Mouse (Mus musculus): ENCODE data around the gene Olfr684. TPM values are rescaled to one million over a fixed set of nuclear protein-coding genes. Genes with fewer than 3 reads are reported as not detected.

The Olfr684 gene
- total RNA-seq (2021) = not detected
- not detected in 2 replicates for polyA plus RNA-seq (2012; rRNA removed)
- long read RNA-seq = 0 reads

- DNase-seq = no peak
Measured at GRCm38 (mm10) chr7:105163553-105163952, at the start of gene Olfr684. TSS of gene Olfr684 (minus strand) at chr7:105163653.

- no peak for DNase-seq
Measured at GRCm38 (mm10) chr7:105207385-105207784, 43.9 kb upstream of the Olfr684 start, which contains the start of gene Olfr686. TSS of gene Olfr686 (minus strand) at chr7:105207485.

GRCm38 (mm10) chr7:105185912-105186311 lies 22.5 kb upstream of the Olfr684 start, which contains the start of gene Olfr685:
TSS of gene Olfr685 (minus strand) at chr7:105186012.
- DNase-seq = no peak

GRCm38 (mm10) chr7:105170773-105171172 lies 7.3 kb upstream of the Olfr684 start:
- no peak for DNase-seq

- no peak for DNase-seq
Measured at GRCm38 (mm10) chr7:105146912-105147311, 16.5 kb downstream of the Olfr684 start, which contains the start of gene Olfr683. TSS of gene Olfr683 (minus strand) at chr7:105147012.

- no peak for DNase-seq
Measured at GRCm38 (mm10) chr7:105141275-105141674, 22.2 kb downstream of the Olfr684 start.

GRCm38 (mm10) chr7:105116536-105116935 lies 46.9 kb downstream of the Olfr684 start, which contains the start of gene Olfr681:
TSS of gene Olfr681 (plus strand) at chr7:105116836.
- DNase-seq = no peak

Other genes starting within 250 kb of the Olfr684 start
- not detected for gene Olfr667, start 242.2 kb downstream of the Olfr684 start, total RNA-seq (2021)
- gene Olfr667, start 242.2 kb downstream of the Olfr684 start, polyA plus RNA-seq (2012; rRNA removed) = not detected in 2 replicates
- not detected for gene Olfr668, start 235.6 kb downstream of the Olfr684 start, total RNA-seq (2021)
- gene Olfr668, start 235.6 kb downstream of the Olfr684 start, polyA plus RNA-seq (2012; rRNA removed) = not detected in 2 replicates
- gene Olfr669, start 229.4 kb downstream of the Olfr684 start, total RNA-seq (2021) = not detected
- not detected in 2 replicates for gene Olfr669, start 229.4 kb downstream of the Olfr684 start, polyA plus RNA-seq (2012; rRNA removed)
- gene Olfr670, start 201.0 kb downstream of the Olfr684 start, total RNA-seq (2021) = not detected
- not detected in 2 replicates for gene Olfr670, start 201.0 kb downstream of the Olfr684 start, polyA plus RNA-seq (2012; rRNA removed)
- gene Olfr671, start 184.5 kb downstream of the Olfr684 start, total RNA-seq (2021) = not detected
- not detected in 2 replicates for gene Olfr671, start 184.5 kb downstream of the Olfr684 start, polyA plus RNA-seq (2012; rRNA removed)
- gene Olfr672, start 161.6 kb downstream of the Olfr684 start, total RNA-seq (2021) = not detected
- gene Olfr672, start 161.6 kb downstream of the Olfr684 start, polyA plus RNA-seq (2012; rRNA removed) = not detected in 2 replicates
- not detected for gene Olfr675, start 135.2 kb downstream of the Olfr684 start, total RNA-seq (2021)
- gene Olfr675, start 135.2 kb downstream of the Olfr684 start, polyA plus RNA-seq (2012; rRNA removed) = not detected in 2 replicates
- not detected for gene Olfr676, start 131.0 kb downstream of the Olfr684 start, total RNA-seq (2021)
- gene Olfr676, start 131.0 kb downstream of the Olfr684 start, polyA plus RNA-seq (2012; rRNA removed) = not detected in 2 replicates
- not detected for gene Olfr677, start 112.3 kb downstream of the Olfr684 start, total RNA-seq (2021)
- gene Olfr677, start 112.3 kb downstream of the Olfr684 start, polyA plus RNA-seq (2012; rRNA removed) = not detected in 2 replicates
- not detected for gene Olfr678, start 99.2 kb downstream of the Olfr684 start, total RNA-seq (2021)
- gene Olfr678, start 99.2 kb downstream of the Olfr684 start, polyA plus RNA-seq (2012; rRNA removed) = not detected in 2 replicates
- gene Olfr679, start 82.4 kb downstream of the Olfr684 start, total RNA-seq (2021) = not detected
- gene Olfr679, start 82.4 kb downstream of the Olfr684 start, polyA plus RNA-seq (2012; rRNA removed) = not detected in 2 replicates
- not detected for gene Olfr680-ps1, start 70.8 kb downstream of the Olfr684 start, total RNA-seq (2021)
- gene Olfr680-ps1, start 70.8 kb downstream of the Olfr684 start, polyA plus RNA-seq (2012; rRNA removed) = not detected in 2 replicates
- gene Olfr681, start 46.8 kb downstream of the Olfr684 start, total RNA-seq (2021) = not detected
- gene Olfr681, start 46.8 kb downstream of the Olfr684 start, polyA plus RNA-seq (2012; rRNA removed) = not detected in 2 replicates
- not detected for gene Olfr683, start 16.6 kb downstream of the Olfr684 start, total RNA-seq (2021)
- gene Olfr683, start 16.6 kb downstream of the Olfr684 start, polyA plus RNA-seq (2012; rRNA removed) = not detected in 2 replicates
- not detected for gene Olfr685, start 22.4 kb upstream of the Olfr684 start, total RNA-seq (2021)
- not detected in 2 replicates for gene Olfr685, start 22.4 kb upstream of the Olfr684 start, polyA plus RNA-seq (2012; rRNA removed)
- not detected for gene Olfr686, start 43.8 kb upstream of the Olfr684 start, total RNA-seq (2021)
- gene Olfr686, start 43.8 kb upstream of the Olfr684 start, polyA plus RNA-seq (2012; rRNA removed) = not detected in 2 replicates
- gene Olfr688, start 124.4 kb upstream of the Olfr684 start, total RNA-seq (2021) = not detected
- gene Olfr688, start 124.4 kb upstream of the Olfr684 start, polyA plus RNA-seq (2012; rRNA removed) = not detected in 2 replicates
- not detected for gene Olfr689, start 147.5 kb upstream of the Olfr684 start, total RNA-seq (2021)
- gene Olfr689, start 147.5 kb upstream of the Olfr684 start, polyA plus RNA-seq (2012; rRNA removed) = not detected in 2 replicates
- not detected for gene Olfr690, start 170.5 kb upstream of the Olfr684 start, total RNA-seq (2021)
- gene Olfr690, start 170.5 kb upstream of the Olfr684 start, polyA plus RNA-seq (2012; rRNA removed) = not detected in 2 replicates
- gene Olfr691, start 178.6 kb upstream of the Olfr684 start, total RNA-seq (2021) = not detected
- not detected in 2 replicates for gene Olfr691, start 178.6 kb upstream of the Olfr684 start, polyA plus RNA-seq (2012; rRNA removed)
- gene Olfr692, start 204.6 kb upstream of the Olfr684 start, total RNA-seq (2021) = not detected
- not detected in 2 replicates for gene Olfr692, start 204.6 kb upstream of the Olfr684 start, polyA plus RNA-seq (2012; rRNA removed)
- gene Gm5901, start 211.4 kb upstream of the Olfr684 start, total RNA-seq (2021) = not detected
- not detected in 2 replicates for gene Gm5901, start 211.4 kb upstream of the Olfr684 start, polyA plus RNA-seq (2012; rRNA removed)
- 10 to 100 TPM; 18.5 to 25.5 TPM for gene Fam160a2, start 236.4 kb upstream of the Olfr684 start, total RNA-seq (2021)
- gene Fam160a2, start 236.4 kb upstream of the Olfr684 start, polyA plus RNA-seq (2012; rRNA removed) = 50.5 and 54.7 TPM in 2 replicates
- gene Cnga4, start 240.9 kb upstream of the Olfr684 start, total RNA-seq (2021) = not detected
- gene Cnga4, start 240.9 kb upstream of the Olfr684 start, polyA plus RNA-seq (2012; rRNA removed) = 0.13 and 0.26 TPM in 2 replicates